Mouse (Mus musculus) cerebellum, adult 2 months (tissue): ENCODE data around the gene Lxn. TPM values are rescaled to one million over a fixed set of nuclear protein-coding genes. Genes with fewer than 3 reads are reported as not detected.

ENCODE experiments used
- DNase-seq, 2 experiments: peaks; one replicate each; pipeline ENCODE4 v3.0.0; 2021
- H3K27ac ChIP-seq: fragments of 200-500 bp; 2 replicates; pipeline ENCODE4 v1.5.1; 2012; ENCODE audit warnings: low read length, control low read depth, inconsistent platforms; ENCODE audit not compliant: insufficient read depth
- H3K27me3 ChIP-seq: fragments of 200-500 bp; 2 replicates; pipeline ENCODE4 v1.6.1; 2012; ENCODE audit warnings: inconsistent platforms, mild to moderate bottlenecking, low read length, moderate library complexity; ENCODE audit not compliant: control insufficient read depth, insufficient read depth
- H3K4me1 ChIP-seq: fragments of 200-500 bp; 2 replicates; pipeline ENCODE4 v1.6.1; 2011; ENCODE audit warnings: low read length; ENCODE audit not compliant: control insufficient read depth, insufficient read depth
- H3K4me3 ChIP-seq: fragments of 200-500 bp; replicated peaks from 2 replicates; pipeline ENCODE3; 2011; ENCODE audit warnings: mild to moderate bottlenecking, low read depth, low read length, control low read depth; ENCODE audit not compliant: insufficient read depth
- CTCF ChIP-seq: fragments of 200-500 bp; IDR thresholded peaks from 2 replicates; pipeline ENCODE4 v1.5.1; 2011; ENCODE audit warnings: low read depth, mild to moderate bottlenecking, control low read depth, low read length, moderate library complexity, borderline replicate concordance; ENCODE audit not compliant: insufficient read depth
- POLR2A ChIP-seq: fragments of 200-500 bp; IDR thresholded peaks from 2 replicates; pipeline ENCODE4 v1.6.1; 2011; ENCODE audit warnings: low read length, control low read depth, borderline replicate concordance; ENCODE audit not compliant: insufficient read depth
- WGBS: fragments of 180-500 bp; shearing (Covaris S2); methylation state at CpG from one replicate; pipeline ENCODE4 v1.1.7; 2018; 5-methylcytosine and 5-hydroxymethylcytosine counted together
- polyA plus RNA-seq: library from polyadenylated mRNA; depleted of rRNA; stranded (reverse); fragments of >200 nt; gene quantifications from 2 replicates; pipeline ENCODE4 v1.2.3, GENCODE M21; 2012

The Lxn gene
- polyA plus RNA-seq, 1 experiment, result 153 TPM

GRCm38 (mm10) chr3:67473438-67473837 lies 9.7 kb upstream of the Lxn start:
- TF ChIP-seq POLR2A, result no peak
- no peak for TF ChIP-seq CTCF
- no peaks in the 10 kb centered on the region for H3K27me3 ChIP-seq
- no peaks in the 10 kb centered on the region for H3K4me1 ChIP-seq
- no peak for DNase-seq
- no peak overlapping the region for H3K4me3 ChIP-seq
- 92% methylated on average over 6 of the region's 6 CpGs for WGBS
- H3K27ac ChIP-seq, result no peak overlapping the region

DNA sequence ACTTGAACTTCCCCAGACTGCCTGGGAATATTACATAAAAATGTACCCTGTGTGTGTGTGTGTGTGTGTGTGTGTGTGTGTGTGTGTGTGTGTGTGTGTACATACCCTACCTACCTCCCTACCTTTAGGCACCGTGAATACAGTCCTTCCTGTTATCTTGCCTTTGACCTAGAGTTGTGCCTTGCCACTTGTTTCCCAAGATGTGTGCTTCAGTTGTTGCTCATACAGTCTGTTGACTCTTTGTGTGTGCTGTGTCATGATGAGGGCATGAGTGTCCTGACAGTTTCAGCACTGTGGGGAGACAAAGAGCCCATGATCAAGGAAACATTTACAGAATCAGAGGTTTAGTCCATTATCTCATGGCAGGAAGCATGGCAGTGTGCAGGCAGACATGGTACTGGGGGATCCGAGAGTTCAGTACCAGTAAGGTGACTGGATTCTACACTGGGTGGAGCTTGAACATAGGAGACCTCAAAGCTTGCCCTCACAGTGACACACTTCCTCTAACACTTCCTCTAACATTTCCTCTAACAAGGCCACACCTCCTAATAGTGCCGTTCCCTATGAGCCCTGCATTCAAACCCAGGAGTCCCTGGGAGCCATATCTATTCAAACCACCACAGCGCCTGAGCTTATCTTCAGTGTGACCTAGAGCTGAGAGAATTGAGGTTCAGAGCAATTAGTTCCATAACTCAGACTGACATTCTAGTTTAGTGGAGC lies 7.8 kb upstream of the Lxn start:
- no peak overlapping the region for H3K27ac ChIP-seq
- H3K4me3 ChIP-seq, result no peak overlapping the region
- no peaks in the 10 kb centered on the region for H3K27me3 ChIP-seq
- DNase-seq, result no peak
- 91% methylated on average over 4 of the region's 4 CpGs for WGBS
- TF ChIP-seq POLR2A (no peak), CTCF (no peak)
- no peaks in the 10 kb centered on the region for H3K4me1 ChIP-seq

- Histone ChIP-seq H3K4me3 (no peak overlapping the region), H3K27ac (no peak overlapping the region), H3K4me1 (peaks cover 4% of the 10 kb centered on the region), H3K27me3 (no peaks in the 10 kb centered on the region)
- 62% methylated on average over 2 of the region's 2 CpGs for WGBS
- no peak for TF ChIP-seq CTCF
- DNase-seq, result no peak
These were observed 3.6 kb upstream of the Lxn start for GRCm38 (mm10) chr3:67467281-67467680.

DNA sequence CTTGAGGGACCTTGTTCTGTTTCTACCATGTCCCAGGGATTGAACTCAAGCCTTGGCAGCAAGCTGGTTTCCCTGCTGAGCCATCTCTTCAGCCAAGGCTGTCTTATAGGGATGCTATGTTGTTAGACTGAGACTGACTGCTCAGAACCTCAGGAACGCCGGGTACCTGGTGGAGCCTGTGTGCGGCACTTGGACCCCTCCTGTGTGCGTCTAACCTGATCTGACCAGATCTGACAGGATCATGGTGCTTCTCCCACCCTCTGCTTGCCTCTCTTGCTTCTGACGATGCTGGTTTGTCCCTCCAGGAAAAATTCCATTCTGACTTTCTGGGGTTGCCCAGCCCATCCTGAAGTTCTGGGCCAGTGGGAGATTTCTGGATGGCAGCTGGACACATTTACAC lies 2.9 kb upstream of the Lxn start:
- 35% methylated on average over 5 of the region's 5 CpGs for WGBS

DNA sequence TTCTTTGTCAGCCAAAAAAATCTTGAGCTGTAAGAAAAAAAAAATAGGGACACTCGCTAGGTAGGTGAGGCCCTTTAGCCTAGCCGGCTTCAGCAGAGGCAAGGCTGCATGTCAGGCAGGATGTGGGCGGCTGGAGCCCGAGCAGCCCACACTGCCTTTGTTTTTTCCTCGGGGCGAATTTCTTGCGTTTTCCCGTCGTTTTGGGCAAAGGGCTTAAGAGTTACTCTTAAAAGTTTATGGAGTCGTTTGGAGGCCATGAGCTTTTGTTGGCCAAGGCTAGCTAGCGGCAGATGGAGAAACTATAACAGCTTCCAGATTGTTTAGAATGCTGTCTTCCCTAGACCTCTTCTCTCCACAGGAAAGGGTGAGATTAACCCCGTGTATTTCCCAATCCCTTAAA lies 725 bp downstream of the Lxn start:
- WGBS, result 9% methylated on average over 12 of the region's 12 CpGs
- TF ChIP-seq POLR2A (no peak), CTCF (no peak)
- no peaks in the 10 kb centered on the region for H3K27me3 ChIP-seq
- peaks cover 4% of the 10 kb centered on the region for H3K4me1 ChIP-seq
- H3K4me3 ChIP-seq, result peak overlapping the region; percentile 71
- no peak overlapping the region for H3K27ac ChIP-seq
- no peak for DNase-seq

More for the DNA sequence above, 2.9 kb upstream of the Lxn start:
- Histone ChIP-seq H3K4me3 (no peak overlapping the region), H3K27me3 (no peaks in the 10 kb centered on the region), H3K27ac (no peak overlapping the region), H3K4me1 (peaks cover 4% of the 10 kb centered on the region)
- no peak for DNase-seq
- TF ChIP-seq POLR2A (no peak), CTCF (no peak)

GRCm38 (mm10) chr3:67462578-67462977 lies 1.1 kb downstream of the Lxn start:
- DNase-seq, result peak in 1 of 2 experiments; percentile 4
- Histone ChIP-seq H3K4me3 (peak overlapping the region; percentile 10), H3K4me1 (peaks cover 4% of the 10 kb centered on the region), H3K27ac (no peak overlapping the region), H3K27me3 (no peaks in the 10 kb centered on the region)
- WGBS, result 34% methylated on average over 10 of the region's 10 CpGs
- no peak for TF ChIP-seq CTCF
- TF ChIP-seq POLR2A, result no peak

DNA sequence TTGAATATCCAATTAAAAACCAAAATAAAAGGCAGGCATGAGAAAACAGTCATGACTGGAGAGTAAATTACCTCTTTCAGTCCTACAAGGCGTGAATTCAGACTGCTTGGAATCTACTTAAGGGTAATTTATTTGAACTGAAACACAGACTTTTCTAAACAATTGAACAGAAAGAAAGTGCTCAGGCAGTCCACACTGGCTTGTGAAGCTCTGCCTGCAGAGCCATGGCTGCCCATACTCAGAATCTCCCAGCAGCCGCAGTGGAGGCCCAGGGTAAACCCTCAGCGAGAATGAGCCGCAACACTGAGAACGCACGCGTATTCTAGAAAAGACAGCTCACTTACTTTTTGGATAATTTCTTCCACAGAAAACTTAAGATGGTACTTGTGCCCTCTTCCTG lies 1.7 kb downstream of the Lxn start:
- no peak for TF ChIP-seq POLR2A
- TF ChIP-seq CTCF, result no peak
- 91% methylated on average over 7 of the region's 7 CpGs for WGBS
- Histone ChIP-seq H3K4me1 (peaks cover 4% of the 10 kb centered on the region), H3K27me3 (no peaks in the 10 kb centered on the region), H3K27ac (no peak overlapping the region), H3K4me3 (no peak overlapping the region)
- DNase-seq, result no peak

DNA sequence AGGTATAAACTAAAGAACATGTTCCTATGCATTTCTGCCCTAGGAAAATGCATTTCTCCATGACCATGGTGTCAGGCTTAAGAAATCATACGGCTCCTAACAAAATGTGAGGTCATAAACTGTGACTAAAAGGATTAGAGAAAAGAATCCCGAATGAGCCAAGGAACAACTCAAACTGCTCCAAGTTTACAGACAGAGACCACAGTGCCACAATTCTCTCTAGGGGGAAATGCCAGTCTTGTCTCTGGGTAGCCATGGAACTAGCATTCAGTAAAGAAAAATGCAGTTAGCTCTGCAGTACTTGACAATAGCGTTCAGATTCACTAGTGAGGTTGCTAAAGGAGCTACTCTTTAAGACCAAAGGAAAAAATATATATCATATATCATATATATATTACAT lies 3.8 kb downstream of the Lxn start:
- Histone ChIP-seq H3K27me3 (no peaks in the 10 kb centered on the region), H3K4me1 (peaks cover 4% of the 10 kb centered on the region), H3K4me3 (no peak overlapping the region), H3K27ac (no peak overlapping the region)
- TF ChIP-seq POLR2A (no peak), CTCF (no peak)
- 30% methylated on average over 3 of the region's 3 CpGs for WGBS
- peak in 1 of 2 experiments; percentile 16 for DNase-seq
